Mouse (Mus musculus) heart, embryonic 12.5 days (tissue): Measurements from ENCODE around the gene Rps16. TPM values are rescaled to one million over a fixed set of nuclear protein-coding genes. Genes with fewer than 3 reads are reported as not detected.

ENCODE experiments used
- ATAC-seq: fragments of 200-750 bp; cut with Nextera tagmentation; 2 replicates; pipeline ENCODE4 v1.8.0; 2017; ENCODE audit warnings: moderate TSS enrichment, moderate library complexity; ENCODE audit not compliant: insufficient number of reproducible peaks, low FRiP score
- H3K27ac ChIP-seq: fragments of 300-500 bp; sonication (generic); 2 replicates; pipeline ENCODE4 v1.5.1; 2016; ENCODE audit warnings: mild to moderate bottlenecking, moderate library complexity; ENCODE audit not compliant: poor library complexity, severe bottlenecking
- H3K27me3 ChIP-seq: fragments of 300-500 bp; sonication (generic); replicated peaks from 2 replicates; pipeline ENCODE4 v1.6.1; 2016; ENCODE audit warnings: mild to moderate bottlenecking, moderate library complexity
- H3K36me3 ChIP-seq: fragments of 300-500 bp; sonication (generic); 2 replicates; pipeline ENCODE4 v1.6.1; 2016; ENCODE audit warnings: mild to moderate bottlenecking, moderate library complexity
- H3K4me1 ChIP-seq: fragments of 300-500 bp; sonication (generic); replicated peaks from 2 replicates; pipeline ENCODE4 v1.6.1; 2016; ENCODE audit warnings: mild to moderate bottlenecking
- H3K4me2 ChIP-seq: fragments of 300-500 bp; sonication (generic); 2 replicates; pipeline ENCODE4 v1.6.1; 2016; ENCODE audit warnings: mild to moderate bottlenecking, moderate library complexity
- H3K4me3 ChIP-seq: fragments of 300-500 bp; sonication (generic); 2 replicates; pipeline ENCODE4 v1.5.1; 2016; ENCODE audit warnings: mild to moderate bottlenecking
- H3K9ac ChIP-seq: fragments of 300-500 bp; sonication (generic); 2 replicates; pipeline ENCODE4 v1.6.1; 2016; ENCODE audit warnings: mild to moderate bottlenecking, moderate library complexity
- H3K9me3 ChIP-seq: fragments of 300-500 bp; sonication (generic); replicated peaks from 2 replicates; pipeline ENCODE4 v1.6.1; 2016; ENCODE audit warnings: mild to moderate bottlenecking, moderate library complexity
- WGBS: fragments of 180-500 bp; shearing (Covaris S2); methylation state at CpG from one replicate; pipeline ENCODE4 v1.1.7; 2016; 5-methylcytosine and 5-hydroxymethylcytosine counted together
- polyA plus RNA-seq: library from polyadenylated mRNA; unstranded; fragments of >200 nt; fragmentation: Nextera tagmentation; extraction: Ambion mirVana; gene quantifications from 2 replicates; pipeline ENCODE4 v1.2.1, GENCODE M21; 2016

Gene Rps16
- polyA plus RNA-seq, 1 experiment from 2014 or later: 629 TPM

DNA sequence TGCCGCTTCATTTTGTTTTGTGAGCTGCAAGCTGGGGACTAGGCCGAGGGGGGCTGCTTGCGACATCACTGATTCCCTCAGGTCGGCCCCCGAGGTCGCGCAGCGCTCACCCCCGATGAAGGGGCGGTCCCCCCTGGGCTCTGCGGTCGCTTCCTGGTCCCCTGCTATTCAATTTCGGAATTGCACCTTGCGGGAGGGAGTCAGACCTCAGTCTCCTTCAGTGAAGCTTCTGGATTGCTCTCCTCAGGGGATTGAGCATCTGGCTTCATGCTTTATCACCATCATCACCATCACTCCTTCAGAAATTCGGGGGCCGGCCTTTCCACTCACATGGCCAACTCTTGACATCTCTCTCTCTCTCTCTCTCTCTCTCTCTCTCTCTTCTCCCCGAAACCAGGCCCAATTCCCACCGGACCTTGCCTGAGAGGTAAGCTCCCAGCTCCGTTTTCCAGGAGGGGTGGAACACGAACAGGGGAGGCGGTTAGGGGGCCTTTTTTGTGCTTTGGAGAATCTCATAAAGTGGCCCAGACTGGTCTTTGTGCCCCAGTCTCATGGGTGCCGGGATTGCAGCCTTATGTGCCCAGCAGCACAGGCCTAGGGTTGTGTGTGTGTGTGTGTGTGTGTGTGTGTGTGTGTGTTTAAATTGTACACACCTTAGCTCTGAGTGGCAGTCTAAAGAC is 43.0 kb downstream of the Rps16 start:
- Histone ChIP-seq H3K9ac (peak overlapping the region; percentile 88), H3K27me3 (no peaks in the 10 kb centered on the region), H3K4me3 (peak overlapping the region; percentile 92), H3K4me2 (peak overlapping the region; percentile 98), H3K36me3 (peaks cover 61% of the 10 kb centered on the region), H3K27ac (peak overlapping the region; percentile 68), H3K4me1 (peaks cover 20% of the 10 kb centered on the region), H3K9me3 (no peaks in the 10 kb centered on the region)
- ATAC-seq: 0 out of 2 replicates have a peak, but pooled peaks have one; percentile 0
- 4% methylated on average over 22 of the region's 22 CpGs for WGBS

DNA sequence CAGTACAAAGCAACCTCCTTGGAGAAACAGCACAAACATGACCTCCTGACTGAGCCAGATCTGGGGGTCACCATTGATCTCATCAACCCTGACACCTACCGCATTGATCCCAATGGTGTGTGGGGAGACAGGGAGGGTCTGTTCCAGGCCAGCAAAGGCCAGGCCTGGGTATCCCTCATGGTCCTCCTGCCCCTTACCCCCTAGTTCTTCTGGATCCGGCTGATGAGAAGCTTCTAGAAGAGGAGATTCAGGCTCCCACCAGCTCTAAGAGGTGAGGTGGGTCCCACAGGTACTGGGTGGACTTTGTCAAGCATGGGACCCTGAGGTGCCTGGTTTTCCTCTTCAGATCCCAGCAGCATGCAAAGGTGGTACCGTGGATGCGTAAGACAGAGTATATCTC is 45.0 kb downstream of the Rps16 start:
- H3K9me3 ChIP-seq: no peaks in the 10 kb centered on the region
- no peak overlapping the region for H3K4me3 ChIP-seq
- 94% methylated on average over 4 of the region's 4 CpGs for WGBS
- no peaks in the 10 kb centered on the region for H3K27me3 ChIP-seq
- H3K36me3 ChIP-seq: peaks cover 60% of the 10 kb centered on the region
- H3K4me1 ChIP-seq: peaks cover 20% of the 10 kb centered on the region
- no peak overlapping the region for H3K4me2 ChIP-seq
- ATAC-seq: no peak
- H3K9ac ChIP-seq: no peak overlapping the region
- H3K27ac ChIP-seq: no peak overlapping the region

DNA sequence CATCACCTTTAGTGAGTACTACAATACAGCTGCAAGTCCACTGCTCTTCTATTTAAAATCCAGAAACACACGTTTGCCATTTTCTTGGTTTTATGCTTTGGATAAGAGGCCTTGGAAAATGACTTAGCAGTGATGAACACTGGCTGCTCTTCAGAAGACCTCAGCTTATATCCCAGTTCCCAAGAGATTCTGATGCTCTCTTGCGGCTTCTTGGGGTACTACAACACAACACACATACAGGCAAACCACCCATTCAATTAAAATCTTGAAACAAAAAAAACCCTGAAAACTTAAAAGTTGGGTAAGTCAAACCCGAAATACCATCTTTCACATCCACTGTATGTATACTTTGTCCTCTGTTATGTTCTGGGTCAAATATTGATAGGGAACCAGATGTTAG is 47.5 kb downstream of the Rps16 start:
- Histone ChIP-seq H3K36me3 (peaks cover 81% of the 10 kb centered on the region), H3K4me2 (no peak overlapping the region), H3K9ac (no peak overlapping the region), H3K9me3 (no peaks in the 10 kb centered on the region), H3K27me3 (no peaks in the 10 kb centered on the region), H3K4me3 (no peak overlapping the region), H3K4me1 (peaks cover 8% of the 10 kb centered on the region), H3K27ac (no peak overlapping the region)
- no peak for ATAC-seq
- 55% methylated on average over 3 of the region's 3 CpGs for WGBS

DNA sequence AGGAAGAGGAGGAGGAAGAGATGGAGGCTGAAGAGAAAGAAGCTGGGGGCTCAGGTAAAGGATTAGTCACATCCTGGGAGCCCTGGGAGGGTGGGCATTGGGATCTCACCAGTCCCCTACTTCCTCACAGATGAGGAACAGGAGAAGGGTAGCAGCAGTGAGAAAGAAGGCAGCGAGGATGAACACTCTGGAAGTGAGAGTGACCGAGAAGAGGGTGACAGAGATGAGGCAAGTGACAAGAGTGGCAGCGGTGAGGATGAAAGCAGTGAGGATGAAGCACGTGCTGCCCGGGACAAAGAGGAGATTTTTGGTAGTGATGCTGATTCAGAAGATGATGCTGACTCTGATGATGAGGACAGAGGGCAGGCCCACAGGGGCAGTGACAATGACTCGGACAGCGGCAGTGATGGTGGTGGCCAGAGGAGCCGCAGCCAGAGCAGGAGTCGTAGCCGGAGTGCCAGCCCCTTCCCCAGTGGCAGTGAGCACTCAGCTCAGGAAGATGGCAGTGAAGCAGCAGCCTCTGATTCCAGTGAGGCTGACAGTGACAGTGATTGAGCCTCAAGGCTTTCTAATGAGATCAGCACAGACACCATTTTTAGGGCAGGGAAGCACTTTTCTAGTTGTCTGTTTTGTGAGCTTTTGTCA is 48.4 kb downstream of the Rps16 start:
- no peak overlapping the region for H3K4me3 ChIP-seq
- H3K27me3 ChIP-seq: no peaks in the 10 kb centered on the region
- 89% methylated on average over 10 of the region's 10 CpGs for WGBS
- ATAC-seq: no peak
- H3K4me1 ChIP-seq: peaks cover 2% of the 10 kb centered on the region
- no peaks in the 10 kb centered on the region for H3K9me3 ChIP-seq
- peaks cover 89% of the 10 kb centered on the region for H3K36me3 ChIP-seq
- H3K4me2 ChIP-seq: no peak overlapping the region
- no peak overlapping the region for H3K27ac ChIP-seq
- H3K9ac ChIP-seq: no peak overlapping the region

DNA sequence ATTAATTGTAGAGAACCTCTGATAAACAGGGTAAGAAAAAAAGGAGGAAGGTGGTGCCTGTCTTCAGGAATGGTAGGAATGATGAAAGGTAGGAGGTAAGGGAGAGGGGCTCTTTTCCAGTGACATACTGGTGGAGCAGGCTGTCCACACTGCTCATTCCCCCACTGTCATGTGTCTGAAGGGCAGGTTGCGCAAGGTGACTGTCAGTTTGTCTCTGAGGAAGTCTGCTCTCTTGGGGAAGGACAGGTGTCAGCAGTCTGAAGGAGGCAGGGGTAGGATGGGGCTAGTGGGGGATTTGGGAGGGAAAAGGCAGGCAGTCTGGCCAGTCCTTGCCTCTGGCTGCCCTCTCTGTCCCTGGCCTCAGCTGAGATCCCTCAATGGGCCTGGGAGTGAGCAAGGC is 50.6 kb downstream of the Rps16 start:
- 89% methylated on average over 1 of the region's 1 CpGs for WGBS
- no peak for ATAC-seq

DNA sequence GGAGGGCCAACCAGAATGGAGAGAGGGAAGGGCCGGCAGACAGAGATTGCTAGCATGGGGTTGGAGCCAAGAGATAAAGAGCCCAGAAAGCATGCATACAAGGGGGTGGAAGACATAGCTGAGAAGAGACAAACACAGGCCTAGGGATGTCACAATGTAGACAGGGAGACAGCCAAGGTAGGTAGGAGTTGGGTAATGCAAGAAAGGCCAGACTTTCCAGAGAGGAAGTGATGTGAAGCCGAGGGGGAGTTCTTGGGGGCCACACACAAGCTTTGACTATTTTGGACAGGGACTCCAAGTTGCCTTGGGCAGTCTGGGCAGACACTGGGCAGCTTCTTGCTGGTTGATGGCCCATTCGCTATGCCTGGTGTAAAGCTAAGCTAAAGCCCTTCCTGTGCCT is 51.5 kb downstream of the Rps16 start:
- Histone ChIP-seq H3K4me3 (no peak overlapping the region), H3K27ac (no peak overlapping the region), H3K27me3 (no peaks in the 10 kb centered on the region), H3K4me1 (no peaks in the 10 kb centered on the region), H3K4me2 (no peak overlapping the region), H3K9me3 (no peaks in the 10 kb centered on the region), H3K9ac (no peak overlapping the region), H3K36me3 (peaks cover 94% of the 10 kb centered on the region)
- WGBS: 65% methylated on average over 3 of the region's 3 CpGs
- no peak for ATAC-seq

More for the DNA sequence above, 50.6 kb downstream of the Rps16 start:
- no peak overlapping the region for H3K9ac ChIP-seq
- H3K4me1 ChIP-seq: no peaks in the 10 kb centered on the region
- H3K27me3 ChIP-seq: no peaks in the 10 kb centered on the region
- no peak overlapping the region for H3K27ac ChIP-seq
- H3K36me3 ChIP-seq: peaks cover 94% of the 10 kb centered on the region
- no peaks in the 10 kb centered on the region for H3K9me3 ChIP-seq
- no peak overlapping the region for H3K4me3 ChIP-seq
- no peak overlapping the region for H3K4me2 ChIP-seq

Other genes with a start within 250 kb of the Rps16 start
- gene 9530053A07Rik, start 221.2 kb upstream of the Rps16 start, polyA plus RNA-seq: 0.04 and 0.08 TPM in 2 replicates
- gene Fbl, start 180.9 kb upstream of the Rps16 start, polyA plus RNA-seq: 92.1 TPM in 2 replicates
- 9.1 and 11.4 TPM in 2 replicates for gene Dyrk1b, start 171.2 kb upstream of the Rps16 start, polyA plus RNA-seq
- gene Eid2, start 82.8 kb upstream of the Rps16 start, polyA plus RNA-seq: 7.4 and 8.7 TPM in 2 replicates
- 8.2 and 8.8 TPM in 2 replicates for gene Eid2b, start 72.9 kb upstream of the Rps16 start, polyA plus RNA-seq
- gene Selenov, start 59.5 kb upstream of the Rps16 start, polyA plus RNA-seq: not detected in 2 replicates
- gene Dll3, start 48.4 kb upstream of the Rps16 start, polyA plus RNA-seq: 0.26 TPM in 1 of 2 replicates, not detected in the other
- 133 and 136 TPM in 2 replicates for gene Timm50, start 38.6 kb upstream of the Rps16 start, polyA plus RNA-seq
- 73.4 and 76.7 TPM in 2 replicates for gene Supt5, start 11.9 kb upstream of the Rps16 start, polyA plus RNA-seq
- 58.0 and 65.3 TPM in 2 replicates for gene Plekhg2, start 21.9 kb downstream of the Rps16 start, polyA plus RNA-seq
- gene Zfp36, start 29.6 kb downstream of the Rps16 start, polyA plus RNA-seq: 15.9 and 16.5 TPM in 2 replicates
- gene Med29, start 42.1 kb downstream of the Rps16 start, polyA plus RNA-seq: 45.4 and 46.5 TPM in 2 replicates
- 68.5 and 70.4 TPM in 2 replicates for gene Paf1, start 42.3 kb downstream of the Rps16 start, polyA plus RNA-seq
- gene Gmfg, start 86.8 kb downstream of the Rps16 start, polyA plus RNA-seq: 4.9 and 5.4 TPM in 2 replicates
- gene Lrfn1, start 101.3 kb downstream of the Rps16 start, polyA plus RNA-seq: 1.5 and 2.0 TPM in 2 replicates
- gene Ifnl2, start 159.8 kb downstream of the Rps16 start, polyA plus RNA-seq: not detected in 2 replicates
- gene Ifnl3, start 172.2 kb downstream of the Rps16 start, polyA plus RNA-seq: not detected in 2 replicates
- not detected in 2 replicates for gene Sycn, start 190.2 kb downstream of the Rps16 start, polyA plus RNA-seq
- not detected in 2 replicates for gene Nccrp1, start 196.6 kb downstream of the Rps16 start, polyA plus RNA-seq
- gene Samd4b, start 247.5 kb downstream of the Rps16 start, polyA plus RNA-seq: 29.0 and 29.5 TPM in 2 replicates
- 32.7 TPM in 2 replicates for gene Pak4, start 247.5 kb downstream of the Rps16 start, polyA plus RNA-seq